Mouse (Mus musculus) liver, embryonic 13.5 days (tissue): Measurements from ENCODE around the gene Morn1. TPM values are rescaled to one million over a fixed set of nuclear protein-coding genes. Genes with fewer than 3 reads are reported as not detected.

Experiments
- ATAC-seq: fragments of 200-750 bp; cut with Nextera tagmentation; 2 replicates; pipeline ENCODE4 v1.8.0; 2017; ENCODE audit warnings: low read depth, mild to moderate bottlenecking, moderate number of reproducible peaks, moderate library complexity
- DNase-seq: peaks from one replicate; pipeline ENCODE4 v3.0.0; 2022
- H3K27ac ChIP-seq: fragments of 300-500 bp; sonication (generic); 2 replicates; pipeline ENCODE4 v1.5.1; 2015; ENCODE audit warnings: moderate library complexity, mild to moderate bottlenecking, inconsistent platforms
- H3K27me3 ChIP-seq: fragments of 300-500 bp; sonication (generic); 2 replicates; pipeline ENCODE4 v1.6.1; 2015; ENCODE audit warnings: mild to moderate bottlenecking, inconsistent platforms
- H3K36me3 ChIP-seq: fragments of 300-500 bp; sonication (generic); 2 replicates; pipeline ENCODE4 v1.6.1; 2015; ENCODE audit warnings: mild to moderate bottlenecking, inconsistent platforms
- H3K4me1 ChIP-seq: fragments of 300-500 bp; sonication (generic); replicated peaks from 2 replicates; pipeline ENCODE4 v1.6.1; 2015; ENCODE audit warnings: inconsistent platforms
- H3K4me2 ChIP-seq: fragments of 300-500 bp; sonication (generic); 2 replicates; pipeline ENCODE4 v1.6.1; 2015; ENCODE audit warnings: inconsistent platforms, mild to moderate bottlenecking, moderate library complexity
- H3K4me3 ChIP-seq: fragments of 300-500 bp; sonication (generic); replicated peaks from 2 replicates; pipeline ENCODE4 v1.5.1; 2015; ENCODE audit warnings: mild to moderate bottlenecking, inconsistent platforms
- H3K9ac ChIP-seq: fragments of 300-500 bp; sonication (generic); 2 replicates; pipeline ENCODE4 v1.6.1; 2015; ENCODE audit warnings: mild to moderate bottlenecking, inconsistent platforms
- H3K9me3 ChIP-seq: fragments of 300-500 bp; sonication (generic); replicated peaks from 2 replicates; pipeline ENCODE4 v1.6.1; 2016; ENCODE audit warnings: inconsistent platforms
- WGBS: fragments of 180-500 bp; shearing (Covaris S2); methylation state at CpG from one replicate; pipeline ENCODE4 v1.1.7; 2015; ENCODE audit not compliant: insufficient replicate concordance; 5-methylcytosine and 5-hydroxymethylcytosine counted together
- polyA plus RNA-seq: library from polyadenylated mRNA; unstranded; fragments of >200 nt; fragmentation: Nextera tagmentation; extraction: Ambion mirVana; gene quantifications from 2 replicates; pipeline ENCODE4 v1.2.1, GENCODE M21; 2015

Gene Morn1
- polyA plus RNA-seq, 1 experiment from 2014 or later = 1.9 TPM

- DNase-seq (no peak), ATAC-seq (no peak)
- peaks cover 22% of the 10 kb centered on the region for H3K36me3 ChIP-seq
- WGBS = 78% methylated on average over 6 of the region's 6 CpGs
- H3K27me3 ChIP-seq = peaks cover 35% of the 10 kb centered on the region
- H3K27ac ChIP-seq = no peak overlapping the region
- H3K4me2 ChIP-seq = no peak overlapping the region
- no peak overlapping the region for H3K9ac ChIP-seq
- no peak overlapping the region for H3K4me3 ChIP-seq
- H3K4me1 ChIP-seq = peaks cover 22% of the 10 kb centered on the region
- H3K9me3 ChIP-seq = no peaks in the 10 kb centered on the region
These were observed 66.1 kb downstream of the Morn1 start for GRCm38 (mm10) chr4:155152476-155152875.

DNA sequence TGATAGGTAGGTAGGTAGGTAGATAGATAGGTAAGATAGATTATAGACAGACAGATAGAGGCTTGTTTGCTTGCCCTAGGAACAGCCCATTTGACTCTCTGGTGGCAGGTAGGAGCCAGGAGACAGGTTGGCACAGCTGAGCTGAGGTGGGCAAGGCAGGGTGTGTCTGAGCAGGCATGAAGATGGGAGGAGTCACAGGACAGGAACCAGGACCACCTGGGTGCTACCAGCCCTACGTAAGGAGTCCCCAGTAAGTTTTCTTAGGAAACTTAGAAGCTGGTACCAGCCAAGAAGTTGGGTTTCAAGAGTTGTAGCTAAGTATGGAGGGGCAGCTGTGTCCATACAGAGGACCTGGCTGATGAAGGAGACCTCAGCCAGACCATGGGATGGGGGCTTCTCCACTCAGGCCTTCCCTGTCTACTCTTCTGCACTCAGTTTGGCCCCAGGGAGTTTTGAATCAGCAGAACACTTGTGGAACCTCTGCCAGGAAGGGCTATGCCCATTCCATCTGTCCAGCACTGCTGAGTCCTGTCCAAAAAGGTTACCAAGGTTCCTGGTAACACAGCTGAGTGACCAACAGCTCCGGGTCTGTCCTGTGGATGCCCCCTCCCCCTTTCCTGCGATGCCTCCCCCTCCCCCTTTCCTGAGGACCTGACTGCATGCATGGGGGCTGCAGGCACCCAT is 67.2 kb downstream of the Morn1 start:
- no peak for ATAC-seq
- peaks cover 32% of the 10 kb centered on the region for H3K36me3 ChIP-seq
- H3K9ac ChIP-seq = no peak overlapping the region
- H3K4me2 ChIP-seq = no peak overlapping the region
- H3K4me1 ChIP-seq = peaks cover 22% of the 10 kb centered on the region
- no peaks in the 10 kb centered on the region for H3K9me3 ChIP-seq
- H3K27me3 ChIP-seq = peaks cover 35% of the 10 kb centered on the region
- no peak for DNase-seq
- H3K27ac ChIP-seq = no peak overlapping the region
- no peak overlapping the region for H3K4me3 ChIP-seq
- WGBS = 58% methylated on average over 3 of the region's 3 CpGs

GRCm38 (mm10) chr4:155154986-155155385 is 68.6 kb downstream of the Morn1 start:
- no peak overlapping the region for H3K9ac ChIP-seq
- H3K36me3 ChIP-seq = peaks cover 47% of the 10 kb centered on the region

GRCm38 (mm10) chr4:155156734-155157133 is 70.4 kb downstream of the Morn1 start:
- Histone ChIP-seq H3K36me3 (peaks cover 47% of the 10 kb centered on the region), H3K4me2 (no peak overlapping the region), H3K9me3 (no peaks in the 10 kb centered on the region), H3K27me3 (peaks cover 8% of the 10 kb centered on the region), H3K4me1 (peaks cover 15% of the 10 kb centered on the region), H3K4me3 (no peak overlapping the region), H3K27ac (no peak overlapping the region), H3K9ac (no peak overlapping the region)
- ATAC-seq (no peak), DNase-seq (no peak)
- 88% methylated on average over 17 of the region's 17 CpGs for WGBS

More at GRCm38 (mm10) chr4:155154986-155155385, 68.6 kb downstream of the Morn1 start:
- Histone ChIP-seq H3K27ac (no peak overlapping the region), H3K9me3 (no peaks in the 10 kb centered on the region), H3K4me1 (peaks cover 21% of the 10 kb centered on the region), H3K4me2 (no peak overlapping the region), H3K27me3 (peaks cover 26% of the 10 kb centered on the region), H3K4me3 (no peak overlapping the region)
- ATAC-seq (no peak), DNase-seq (no peak)
- WGBS = 55% methylated on average over 11 of the region's 11 CpGs

GRCm38 (mm10) chr4:155157871-155158542 is 71.6 kb downstream of the Morn1 start:
- Histone ChIP-seq H3K27ac (no peak overlapping the region), H3K36me3 (peaks cover 47% of the 10 kb centered on the region), H3K9ac (no peak overlapping the region), H3K4me3 (no peak overlapping the region), H3K4me1 (peaks cover 24% of the 10 kb centered on the region), H3K4me2 (no peak overlapping the region), H3K27me3 (no peaks in the 10 kb centered on the region), H3K9me3 (no peaks in the 10 kb centered on the region)
- DNase-seq (no peak), ATAC-seq (no peak)
- WGBS = 85% methylated on average over 27 of the region's 27 CpGs

GRCm38 (mm10) chr4:155158543-155158917 is 72.2 kb downstream of the Morn1 start:
- Histone ChIP-seq H3K27me3 (no peaks in the 10 kb centered on the region), H3K4me3 (no peak overlapping the region), H3K9ac (no peak overlapping the region), H3K4me2 (no peak overlapping the region), H3K4me1 (peaks cover 29% of the 10 kb centered on the region), H3K27ac (no peak overlapping the region), H3K36me3 (peaks cover 47% of the 10 kb centered on the region), H3K9me3 (no peaks in the 10 kb centered on the region)
- 69% methylated on average over 8 of the region's 8 CpGs for WGBS
- DNase-seq (no peak), ATAC-seq (no peak)

DNA sequence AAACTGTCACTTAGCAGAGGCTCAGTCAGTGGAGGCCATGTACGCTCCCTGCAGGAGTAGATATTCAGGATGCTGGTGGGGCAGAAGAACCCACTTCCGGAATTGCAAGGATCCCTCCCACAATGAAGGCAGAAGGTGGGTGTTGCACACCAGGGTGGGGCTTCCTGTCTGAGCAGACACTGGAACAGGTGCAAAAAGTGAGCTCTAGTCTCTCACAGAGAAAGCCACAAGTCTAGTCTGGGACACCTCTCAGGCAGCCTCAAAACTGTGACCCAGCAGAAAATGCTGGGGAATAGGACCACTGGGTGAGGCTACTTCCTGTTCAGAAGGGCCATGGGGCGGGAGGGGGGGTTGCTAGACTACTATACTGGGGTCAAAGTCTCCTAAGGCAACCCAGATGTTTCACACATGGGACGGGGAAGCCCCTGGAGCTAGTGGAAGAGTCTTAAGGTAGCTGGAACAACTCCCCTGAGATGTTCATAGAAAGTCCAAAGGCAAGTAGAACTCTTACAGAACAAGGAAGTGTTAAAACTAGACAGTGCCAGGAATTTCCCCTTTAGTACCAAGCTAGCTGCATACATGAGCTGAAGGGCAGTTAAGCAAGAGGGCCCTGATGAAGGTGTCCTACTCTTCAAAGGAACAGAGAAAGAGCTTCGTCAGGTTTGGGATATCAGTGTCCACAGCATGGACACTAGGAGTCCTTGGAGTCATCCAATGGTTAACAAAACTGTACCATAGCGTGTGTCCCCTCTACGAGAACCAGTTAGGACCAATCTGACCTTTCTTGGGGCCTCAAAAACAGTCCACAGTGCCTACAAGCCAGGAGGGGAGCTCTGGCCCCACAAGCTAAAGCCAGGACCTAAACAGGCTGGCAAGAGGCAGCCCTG is 76.3 kb downstream of the Morn1 start:
- 25% methylated on average over 7 of the region's 7 CpGs for WGBS
- no peak for DNase-seq
- peaks cover 25% of the 10 kb centered on the region for H3K36me3 ChIP-seq
- H3K9me3 ChIP-seq = no peaks in the 10 kb centered on the region
- H3K4me1 ChIP-seq = peaks cover 55% of the 10 kb centered on the region
- no peaks in the 10 kb centered on the region for H3K27me3 ChIP-seq
- no peak overlapping the region for H3K4me3 ChIP-seq
- H3K27ac ChIP-seq = peak overlapping the region; percentile 56
- H3K4me2 ChIP-seq = 0 out of 2 replicates have a peak overlapping the region, but pooled peaks have one; percentile 3
- peak; percentile 27; the same call in 1 of the 2 replicates for ATAC-seq
- peak overlapping the region; percentile 17; the same call in 1 of the 2 replicates for H3K9ac ChIP-seq

DNA sequence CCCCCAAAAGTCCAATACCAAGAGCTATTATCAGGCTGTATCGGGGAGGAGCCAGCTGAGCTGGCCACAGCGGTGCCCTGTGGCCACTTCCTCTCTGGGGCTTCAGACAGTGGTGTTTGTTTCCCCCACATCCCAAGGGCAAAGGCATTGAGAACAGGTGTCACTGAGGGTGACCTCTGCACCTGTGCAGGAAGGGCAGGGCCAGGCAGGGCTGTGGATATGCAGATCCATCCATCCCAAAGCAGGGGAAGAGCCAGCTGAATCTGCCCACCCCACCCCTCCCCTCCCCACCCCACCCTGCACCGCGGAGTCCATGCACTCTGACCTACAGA is 76.9 kb downstream of the Morn1 start:
- DNase-seq (no peak), ATAC-seq (peak; percentile 47)
- 26% methylated on average over 4 of the region's 4 CpGs for WGBS
- peaks cover 19% of the 10 kb centered on the region for H3K36me3 ChIP-seq
- 0 out of 2 replicates have a peak overlapping the region, but pooled peaks have one; percentile 3 for H3K4me2 ChIP-seq
- no peak overlapping the region for H3K9ac ChIP-seq
- peak overlapping the region; percentile 56 for H3K27ac ChIP-seq
- peaks cover 57% of the 10 kb centered on the region for H3K4me1 ChIP-seq
- no peaks in the 10 kb centered on the region for H3K9me3 ChIP-seq
- H3K4me3 ChIP-seq = no peak overlapping the region
- H3K27me3 ChIP-seq = no peaks in the 10 kb centered on the region

DNA sequence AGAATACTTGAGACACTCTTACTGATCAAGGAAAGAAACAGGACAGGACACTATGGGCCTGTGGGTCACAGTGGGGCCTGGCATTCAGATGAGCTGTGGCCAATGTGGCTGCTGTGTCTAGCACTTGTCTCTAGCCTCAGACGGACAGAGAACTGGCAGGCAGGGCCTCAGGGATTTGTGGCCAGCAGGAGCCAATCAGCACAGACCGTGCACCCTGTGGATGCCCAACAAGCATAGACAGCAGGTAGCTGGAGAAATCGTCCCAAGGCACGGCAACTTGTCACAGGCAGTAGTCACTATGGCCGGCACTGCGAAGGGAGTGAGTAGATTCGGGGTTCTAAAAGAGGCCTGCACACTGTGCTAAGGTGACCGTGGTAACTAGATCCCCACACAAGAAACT is 77.3 kb downstream of the Morn1 start:
- no peak overlapping the region for H3K4me3 ChIP-seq
- H3K4me1 ChIP-seq = peaks cover 57% of the 10 kb centered on the region
- 69% methylated on average over 8 of the region's 8 CpGs for WGBS
- H3K27me3 ChIP-seq = no peaks in the 10 kb centered on the region
- no peak overlapping the region for H3K4me2 ChIP-seq
- H3K36me3 ChIP-seq = peaks cover 15% of the 10 kb centered on the region
- ATAC-seq (no peak), DNase-seq (no peak)
- 0 out of 2 replicates have a peak overlapping the region, but pooled peaks have one; percentile 11 for H3K27ac ChIP-seq
- no peak overlapping the region for H3K9ac ChIP-seq
- no peaks in the 10 kb centered on the region for H3K9me3 ChIP-seq

GRCm38 (mm10) chr4:155164550-155164949 is 78.2 kb downstream of the Morn1 start:
- no peaks in the 10 kb centered on the region for H3K9me3 ChIP-seq
- DNase-seq (no peak), ATAC-seq (no peak)
- H3K36me3 ChIP-seq = peaks cover 6% of the 10 kb centered on the region
- H3K27ac ChIP-seq = no peak overlapping the region
- no peak overlapping the region for H3K4me2 ChIP-seq
- H3K4me1 ChIP-seq = peaks cover 57% of the 10 kb centered on the region
- 68% methylated on average over 6 of the region's 6 CpGs for WGBS
- H3K27me3 ChIP-seq = no peaks in the 10 kb centered on the region
- H3K9ac ChIP-seq = no peak overlapping the region
- H3K4me3 ChIP-seq = no peak overlapping the region

- Histone ChIP-seq H3K4me3 (no peak overlapping the region), H3K27ac (no peak overlapping the region), H3K9ac (no peak overlapping the region), H3K4me1 (peaks cover 55% of the 10 kb centered on the region), H3K36me3 (0 out of 2 replicates have a peak, but pooled peaks cover 2% of the 10 kb centered on the region), H3K27me3 (no peaks in the 10 kb centered on the region), H3K9me3 (no peaks in the 10 kb centered on the region), H3K4me2 (no peak overlapping the region)
- no peak for ATAC-seq
- no peak for DNase-seq
These were observed 79.5 kb downstream of the Morn1 start for GRCm38 (mm10) chr4:155165861-155166260.
